10 mouse cellular contexts compared by ENCODE assay signal in genomic region chr10:75643741-75644343, GRCm38 (mm10). TPM values are rescaled to one million over a fixed set of nuclear protein-coding genes. Genes with fewer than 3 reads are reported as not detected.
DNase-seq lines count a peak whose midpoint lies in the region; ATAC-seq and TF ChIP-seq lines count a peak whose summit lies in the region.
"Had no signal": no experiment of that assay in that cellular context is flagged by ENCODE, and none has a peak within 500 bp of the region (broad histone marks: within the 10 kb centered on the region; RNA-seq: fewer than 3 reads in every experiment).

Susd2 (minus strand) TSS chr10:75644008.

- H3K27me3 ChIP-seq in forebrain, embryonic 12.5 days, result no peaks in the 10 kb centered on the region
- H3K27me3 ChIP-seq in intestine, postnatal 0 days (replicated peaks; ENCODE audit: control insufficient read depth, insufficient read depth, low read length), result no peaks in the 10 kb centered on the region
- H3K27me3 ChIP-seq in liver, postnatal 0 days (ENCODE audit: insufficient read depth, low read length), result no peaks in the 10 kb centered on the region
- no peaks in the 10 kb centered on the region for H3K27me3 ChIP-seq in neural tube, embryonic 15.5 days (replicated peaks)

- H3K36me3 ChIP-seq in forebrain, embryonic 12.5 days (replicated peaks), result peaks cover 28% of the 10 kb centered on the region
- H3K36me3 ChIP-seq in intestine, postnatal 0 days (ENCODE audit: control insufficient read depth, insufficient read depth), result peaks cover 13% of the 10 kb centered on the region
- peaks cover 14% of the 10 kb centered on the region; the same call in 1 of the 2 replicates for H3K36me3 ChIP-seq in liver, postnatal 0 days (replicated peaks; ENCODE audit: insufficient read depth, low read length)
- peaks cover 33% of the 10 kb centered on the region for H3K36me3 ChIP-seq in neural tube, embryonic 15.5 days

- intact Hi-C loops in gastrocnemius, postnatal 14 days (cut with DNase I; ENCODE audit: low total_unique reads), result no loop called here

- peak; percentile 69 for ATAC-seq in forebrain, embryonic 12.5 days (ENCODE audit: low FRiP score)
- ATAC-seq in intestine, postnatal 0 days, result peak; percentile 88
- ATAC-seq in liver, postnatal 0 days, result peak; percentile 90
- ATAC-seq in neural tube, embryonic 15.5 days (ENCODE audit: low FRiP score), result peak; percentile 84
- ATAC-seq in monocyte, adult 5-6 weeks (replicated peaks; ENCODE audit: insufficient number of reproducible peaks, low FRiP score, low TSS enrichment, poor library complexity, severe bottlenecking), result no peak

- peak within 1 kb of the TSS; percentile 40 for H3K4me2 ChIP-seq in forebrain, embryonic 12.5 days
- H3K4me2 ChIP-seq in intestine, postnatal 0 days (replicated peaks; ENCODE audit: low read depth), result peak within 1 kb of the TSS; percentile 40
- H3K4me2 ChIP-seq in liver, postnatal 0 days (ENCODE audit: low read depth, low read length), result 0 out of 2 replicates have a peak within 1 kb of the TSS, but pooled peaks have one; percentile 15
- peak within 1 kb of the TSS; percentile 45 for H3K4me2 ChIP-seq in neural tube, embryonic 15.5 days

- no peak for TF ChIP-seq EP300 in liver, postnatal 0 days (IDR thresholded peaks at IDR 0.05; ENCODE audit: low read depth)

- no peaks in the 10 kb centered on the region for H3K9me3 ChIP-seq in forebrain, embryonic 12.5 days
- H3K9me3 ChIP-seq in intestine, postnatal 0 days (ENCODE audit: control insufficient read depth), result no peaks in the 10 kb centered on the region
- no peaks in the 10 kb centered on the region for H3K9me3 ChIP-seq in liver, postnatal 0 days (ENCODE audit: low read length)
- H3K9me3 ChIP-seq in neural tube, embryonic 15.5 days (replicated peaks), result no peaks in the 10 kb centered on the region
- H3K9me3 ChIP-seq: G1E; megakaryocyte, embryonic 14.5 days had no signal

- H3K4me3 ChIP-seq in forebrain, embryonic 12.5 days (replicated peaks), result no peak within 1 kb of the TSS
- peak within 1 kb of the TSS; percentile 9; the same call in 1 of the 2 replicates for H3K4me3 ChIP-seq in intestine, postnatal 0 days (ENCODE audit: low read depth, low read length)
- no peak within 1 kb of the TSS for H3K4me3 ChIP-seq in liver, postnatal 0 days (ENCODE audit: low read depth, low read length)
- 0 out of 2 replicates have a peak within 1 kb of the TSS, but pooled peaks have one; percentile 5 for H3K4me3 ChIP-seq in neural tube, embryonic 15.5 days (replicated peaks)
- H3K4me3 ChIP-seq: megakaryocyte, embryonic 14.5 days had no signal

- H3K4me1 ChIP-seq in forebrain, embryonic 12.5 days, result peaks cover 19% of the 10 kb centered on the region
- H3K4me1 ChIP-seq in intestine, postnatal 0 days (replicated peaks; ENCODE audit: control insufficient read depth, insufficient read depth, low read length), result no peaks in the 10 kb centered on the region
- peaks cover 8% of the 10 kb centered on the region; the same call in 1 of the 2 replicates for H3K4me1 ChIP-seq in liver, postnatal 0 days (ENCODE audit: insufficient read depth)
- H3K4me1 ChIP-seq in neural tube, embryonic 15.5 days, result peaks cover 22% of the 10 kb centered on the region

- WGBS in forebrain, embryonic 12.5 days, result 5% methylated on average over 9 of the region's 11 CpGs
- 2% methylated on average over 11 of the region's 11 CpGs for WGBS in intestine, postnatal 0 days
- WGBS in liver, postnatal 0 days (ENCODE audit: insufficient replicate concordance), result 18% methylated on average over 11 of the region's 11 CpGs
- WGBS in neural tube, embryonic 15.5 days, result 7% methylated on average over 11 of the region's 11 CpGs

- no peak for TF ChIP-seq CTCF in intestine, postnatal 0 days (IDR thresholded peaks at IDR 0.05; ENCODE audit: low read depth)
- TF ChIP-seq CTCF in liver, postnatal 0 days (IDR thresholded peaks at IDR 0.05; ENCODE audit: low read depth), result no peak

- peak within 1 kb of the TSS; percentile 53; the same call in 1 of the 2 replicates for H3K27ac ChIP-seq in forebrain, embryonic 12.5 days
- H3K27ac ChIP-seq in intestine, postnatal 0 days (ENCODE audit: low read depth, low read length), result peak within 1 kb of the TSS; percentile 77
- no peak within 1 kb of the TSS for H3K27ac ChIP-seq in liver, postnatal 0 days (ENCODE audit: low read depth)
- peak within 1 kb of the TSS; percentile 60; the same call in 1 of the 2 replicates for H3K27ac ChIP-seq in neural tube, embryonic 15.5 days (replicated peaks)

- peak within 1 kb of the TSS; percentile 17; the same call in 1 of the 2 replicates for H3K9ac ChIP-seq in forebrain, embryonic 12.5 days
- peak within 1 kb of the TSS; percentile 31; the same call in 1 of the 2 replicates for H3K9ac ChIP-seq in intestine, postnatal 0 days (ENCODE audit: low read depth, low read length)
- H3K9ac ChIP-seq in liver, postnatal 0 days (replicated peaks), result no peak within 1 kb of the TSS
- H3K9ac ChIP-seq in neural tube, embryonic 15.5 days (replicated peaks), result peak within 1 kb of the TSS; percentile 27; the same call in 1 of the 2 replicates

- peak; percentile 51 for DNase-seq in gastrocnemius, postnatal 14 days
- no peak for DNase-seq in gastrocnemius, postnatal 4 days (ENCODE audit: low spot score in 2 of 2)
- peak; percentile 60 for DNase-seq in c-Kit-positive CD71-positive TER-119-positive erythroid progenitor cells, embryonic 14.5 days (ENCODE audit: low spot score)
- peak; percentile 88 for DNase-seq in liver, postnatal 0 days

RNA-seq across cellular contexts. Expression of gene Susd2, which starts in this region (rescaled TPM):
- 1 to 10 TPM; 2.1 to 3.2 TPM for total RNA-seq in gastrocnemius, postnatal 14 days (2021)
- 1 to 10 TPM; 4.4 to 5.0 TPM for total RNA-seq in gastrocnemius, postnatal 4 days (2021)
- 1.6 TPM in 2 replicates for polyA plus RNA-seq in forebrain, embryonic 12.5 days (2016; fragmentation: Nextera tagmentation; extraction: Ambion mirVana)
- polyA plus RNA-seq in intestine, postnatal 0 days (2015; fragmentation: Nextera tagmentation; extraction: Ambion mirVana), result 35.1 and 37.2 TPM in 2 replicates
- 1.6 TPM in 2 replicates for polyA plus RNA-seq in liver, postnatal 0 days (2015; fragmentation: Nextera tagmentation; extraction: Ambion mirVana)
- 16.0 and 16.9 TPM in 2 replicates for polyA plus RNA-seq in neural tube, embryonic 15.5 days (2015; fragmentation: Nextera tagmentation; extraction: Ambion mirVana)
- total RNA-seq in monocyte, adult 5-6 weeks (2017), result 0.75 TPM in 1 of 3 replicates, not detected in the others

Comparison
In these comparisons a context has a peak if more than half of its experiments do, and no peak if none do; other contexts are left out.
1. DNase-seq: peak in gastrocnemius, postnatal 14 days (single experiment), c-Kit-positive CD71-positive TER-119-positive erythroid progenitor cells, embryonic 14.5 days (single experiment) and liver, postnatal 0 days (single experiment); none in gastrocnemius, postnatal 4 days (0 of 2).
2. H3K4me3 ChIP-seq: peak in intestine, postnatal 0 days (single experiment) and neural tube, embryonic 15.5 days (single experiment); none in forebrain, embryonic 12.5 days (single experiment) and liver, postnatal 0 days (single experiment).
3. Peak in every context shown above with its lines, with median percentiles within 50 percentile points of each other: H3K4me2 ChIP-seq.